Mouse (Mus musculus): ENCODE measurements around the gene Abhd16a.

DNA sequence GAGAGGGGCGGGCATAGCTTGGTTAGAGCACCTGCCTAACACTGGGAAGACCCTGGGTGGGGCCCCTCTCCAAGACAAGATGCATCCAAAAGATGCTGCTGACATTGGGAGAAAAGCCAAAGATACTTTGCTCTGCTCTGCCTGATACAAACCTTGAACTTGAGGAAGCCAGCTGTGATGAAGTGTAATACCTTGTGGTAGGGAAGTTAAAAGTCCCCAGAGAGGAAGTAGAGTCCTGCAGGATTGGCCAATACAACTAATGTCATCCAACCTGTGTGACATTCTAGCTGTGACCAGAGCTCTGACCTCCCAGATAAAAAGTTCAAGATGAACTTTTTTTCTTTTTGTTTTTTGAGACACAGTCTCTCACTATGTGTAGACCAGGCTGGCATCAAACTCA is 36.0 kb downstream of the Abhd16a start:
- TF ChIP-seq CTCF (IDR thresholded peaks at IDR 0.05; ENCODE audit: extremely low read depth, insufficient read depth, insufficient read length, insufficient replicate concordance) (no peak), POLR2A (IDR thresholded peaks at IDR 0.05; ENCODE audit: low read depth, low read length) (no peak)
